Comparison of ENCODE assay signal across 8 mouse cellular contexts in the genomic region with DNA sequence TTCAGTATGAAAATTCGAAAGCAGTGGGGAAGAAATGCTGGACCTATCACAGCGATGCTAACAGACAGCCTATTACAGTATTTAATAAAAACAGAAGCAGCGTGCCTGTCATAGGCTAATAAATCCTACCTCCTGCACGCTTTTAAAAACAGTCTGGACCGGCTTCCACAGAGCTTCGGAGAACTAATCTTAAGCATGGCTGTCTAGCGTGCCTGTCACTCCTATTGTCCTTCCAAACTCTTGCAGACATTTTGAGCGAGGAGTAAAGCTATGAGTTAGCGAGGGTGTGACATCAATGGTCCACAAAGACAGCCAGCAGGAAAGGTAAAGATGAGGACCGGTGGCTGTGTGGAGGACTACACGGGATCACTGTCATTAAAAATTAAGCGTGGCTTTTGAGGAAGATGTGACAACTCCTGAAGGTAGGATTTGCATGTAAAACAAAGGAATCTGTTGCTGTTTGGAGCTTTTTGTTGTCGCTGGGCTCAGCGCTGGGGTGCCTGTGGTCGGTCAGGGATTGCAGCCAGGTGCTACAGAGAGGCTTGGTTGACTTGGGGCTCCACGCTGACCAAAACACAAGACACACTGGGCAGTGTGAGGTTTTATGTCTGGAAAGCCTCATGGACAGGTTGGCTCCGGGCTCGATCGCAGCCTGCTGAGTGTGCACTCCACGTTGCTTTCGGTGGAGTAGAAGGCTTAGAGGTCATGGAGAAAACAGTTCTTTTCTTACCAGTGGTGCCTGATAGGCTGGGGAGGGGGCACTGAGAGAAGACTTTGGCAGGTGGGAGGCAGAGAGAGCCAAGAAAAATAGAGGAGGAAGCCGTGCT. TPM values are rescaled to one million over a fixed set of nuclear protein-coding genes. Genes with fewer than 3 reads are reported as not detected.
DNase-seq lines count a peak whose midpoint lies in the region; ATAC-seq and TF ChIP-seq lines count a peak whose summit lies in the region.
"Had no signal": no experiment of that assay in that cellular context is flagged by ENCODE, and none has a peak within 500 bp of the region (broad histone marks: within the 10 kb centered on the region; RNA-seq: fewer than 3 reads in every experiment).

Gene Kcnmb2 (plus strand): TSS at position 4 of the 827 bp plus-strand sequence.

- no peaks in the 10 kb centered on the region for H3K27me3 ChIP-seq in lung, postnatal 0 days (replicated peaks; ENCODE audit: insufficient read depth, low read length)
- H3K27me3 ChIP-seq in hindbrain, embryonic 11.5 days (ENCODE audit: control insufficient read depth, insufficient read depth, low read length): no peaks in the 10 kb centered on the region
- H3K27me3 ChIP-seq in liver, embryonic 14.5 days (ENCODE audit: control insufficient read depth, insufficient read depth, low read length): no peaks in the 10 kb centered on the region

- no peak for TF ChIP-seq EP300 in lung, postnatal 0 days (IDR thresholded peaks at IDR 0.05)
- no peak for TF ChIP-seq EP300 in liver, embryonic 14.5 days (IDR thresholded peaks at IDR 0.05; ENCODE audit: low read depth)

- H3K4me1 ChIP-seq in lung, postnatal 0 days (ENCODE audit: insufficient read depth, low read depth, low read length): no peaks in the 10 kb centered on the region; the same call in 1 of the 2 replicates
- H3K4me1 ChIP-seq in hindbrain, embryonic 11.5 days (replicated peaks; ENCODE audit: control insufficient read depth, insufficient read depth, low read length): 0 out of 2 replicates have a peak, but pooled peaks cover 2% of the 10 kb centered on the region
- no peaks in the 10 kb centered on the region for H3K4me1 ChIP-seq in liver, embryonic 14.5 days (replicated peaks; ENCODE audit: control insufficient read depth in 2 of 2, insufficient read depth in 2 of 2, low read length in 1 of 2)

- no peak for TF ChIP-seq CTCF in lung, postnatal 0 days (IDR thresholded peaks at IDR 0.05)
- TF ChIP-seq CTCF in liver, embryonic 14.5 days (IDR thresholded peaks at IDR 0.05; ENCODE audit: low read depth): no peak

- H3K36me3 ChIP-seq in lung, postnatal 0 days (ENCODE audit: insufficient read depth, low read length): no peaks in the 10 kb centered on the region
- no peaks in the 10 kb centered on the region for H3K36me3 ChIP-seq in hindbrain, embryonic 11.5 days (ENCODE audit: control insufficient read depth, insufficient read depth, low read length)
- no peaks in the 10 kb centered on the region for H3K36me3 ChIP-seq in liver, embryonic 14.5 days (replicated peaks; ENCODE audit: control insufficient read depth, insufficient read depth, low read depth)

- H3K4me2 ChIP-seq in lung, postnatal 0 days (replicated peaks; ENCODE audit: low read depth, low read length): peak within 1 kb of the TSS; percentile 37
- peak within 1 kb of the TSS; percentile 48 for H3K4me2 ChIP-seq in hindbrain, embryonic 11.5 days (replicated peaks; ENCODE audit: low read depth, low read length)
- H3K4me2 ChIP-seq in liver, embryonic 14.5 days (ENCODE audit: low read depth): peak within 1 kb of the TSS; percentile 28; the same call in 1 of the 2 replicates

- peak; percentile 37; the same call in 1 of the 2 replicates for ATAC-seq in lung, postnatal 0 days
- no peak for ATAC-seq in hindbrain, embryonic 11.5 days (ENCODE audit: low FRiP score)
- no peak for ATAC-seq in liver, embryonic 14.5 days (ENCODE audit: insufficient read depth)

- no peak within 1 kb of the TSS for H3K27ac ChIP-seq in lung, postnatal 0 days (ENCODE audit: low read length)
- H3K27ac ChIP-seq in hindbrain, embryonic 11.5 days (ENCODE audit: low read depth, low read length): no peak within 1 kb of the TSS
- H3K27ac ChIP-seq in liver, embryonic 14.5 days: no peak within 1 kb of the TSS

- no peak for DNase-seq in lung, postnatal 0 days (ENCODE audit: low spot score)
- no peak for DNase-seq in lung, postnatal 25 days (ENCODE audit: low spot score)
- DNase-seq in embryo, embryonic 10.5 days (ENCODE audit: low spot score): peak; percentile 45
- peak; percentile 50 for DNase-seq in hindbrain, embryonic 11.5 days (ENCODE audit: low spot score)
- no peak for DNase-seq in liver, embryonic 14.5 days (ENCODE audit: low read depth in 3 of 3, low spot score in 3 of 3)
- no peak for DNase-seq in testis, postnatal 14 days (ENCODE audit: low spot score)
- DNase-seq in gastrocnemius, adult 8-10 months (ENCODE audit: low spot score in 2 of 2): no peak

- no peak within 1 kb of the TSS for H3K9ac ChIP-seq in lung, postnatal 0 days (replicated peaks; ENCODE audit: low read depth)
- H3K9ac ChIP-seq in hindbrain, embryonic 11.5 days (ENCODE audit: low read depth, low read length): peak within 1 kb of the TSS; percentile 24; the same call in 1 of the 2 replicates
- no peak within 1 kb of the TSS for H3K9ac ChIP-seq in liver, embryonic 14.5 days (replicated peaks)

- WGBS in lung, postnatal 0 days: 4% methylated on average over 22 of the region's 22 CpGs
- 2% methylated on average over 22 of the region's 22 CpGs for WGBS in hindbrain, embryonic 11.5 days
- 2% methylated on average over 22 of the region's 22 CpGs for WGBS in liver, embryonic 14.5 days (ENCODE audit: insufficient replicate concordance)

- H3K9me3 ChIP-seq in lung, postnatal 0 days (ENCODE audit: low read length): no peaks in the 10 kb centered on the region
- no peaks in the 10 kb centered on the region for H3K9me3 ChIP-seq in hindbrain, embryonic 11.5 days (ENCODE audit: control insufficient read depth, low read length)
- H3K9me3 ChIP-seq in liver, embryonic 14.5 days (ENCODE audit: control insufficient read depth, low read length): no peaks in the 10 kb centered on the region

- peak within 1 kb of the TSS; percentile 4; the same call in 1 of the 2 replicates for H3K4me3 ChIP-seq in lung, postnatal 0 days (ENCODE audit: low read depth, low read length)
- peak within 1 kb of the TSS; percentile 24 for H3K4me3 ChIP-seq in hindbrain, embryonic 11.5 days (ENCODE audit: low read depth, low read length)
- no peak within 1 kb of the TSS for H3K4me3 ChIP-seq in liver, embryonic 14.5 days (ENCODE audit: insufficient read depth in 1 of 2, low read depth in 2 of 2, low read length in 2 of 2)
- H3K4me3 ChIP-seq: myocyte had no signal

RNA-seq across cellular contexts. Expression of gene Kcnmb2, which starts in this region (rescaled TPM):
- polyA plus RNA-seq in lung, postnatal 0 days (2015; fragmentation: Nextera tagmentation; extraction: Ambion mirVana): 3.8 and 4.1 TPM in 2 replicates
- 6.8 and 10.1 TPM in 2 replicates for polyA plus RNA-seq in hindbrain, embryonic 11.5 days (2014; fragmentation: Nextera tagmentation; extraction: Ambion mirVana)
- polyA plus RNA-seq in liver, embryonic 14.5 days (2012; rRNA removed): 0.03 and 0.07 TPM in 2 replicates
- 0.16 and 0.32 TPM in 2 replicates for polyA plus RNA-seq in liver, embryonic 14.5 days (2014; fragmentation: Nextera tagmentation; extraction: Ambion mirVana)
- total RNA-seq in gastrocnemius, adult 8-10 months (2022): under 1 TPM in 1 of 4 experiments, not detected in 3; 0.13 TPM
- polyA plus RNA-seq: myocyte had no signal

Comparison
In these comparisons a context has a peak if more than half of its experiments do, and no peak if none do; other contexts are left out.
1. DNase-seq: peak in embryo, embryonic 10.5 days (single experiment) and hindbrain, embryonic 11.5 days (single experiment); none in lung, postnatal 0 days (single experiment), lung, postnatal 25 days (single experiment), liver, embryonic 14.5 days (0 of 3), testis, postnatal 14 days (single experiment) and gastrocnemius, adult 8-10 months (0 of 2).
2. H3K4me3 ChIP-seq: peak in lung, postnatal 0 days (single experiment) and hindbrain, embryonic 11.5 days (single experiment); none in liver, embryonic 14.5 days (0 of 2).
3. Peak in every context shown above with its lines, with median percentiles within 50 percentile points of each other: H3K4me2 ChIP-seq.